Mouse (Mus musculus) intestine, embryonic 16.5 days (tissue): ENCODE data around the gene Siah1a. TPM values are rescaled to one million over a fixed set of nuclear protein-coding genes. Genes with fewer than 3 reads are reported as not detected.

ENCODE experiments used
- ATAC-seq: fragments of 200-750 bp; cut with Nextera tagmentation; 2 replicates; pipeline ENCODE4 v1.8.0; 2017; ENCODE audit warnings: moderate TSS enrichment, moderate library complexity
- H3K27ac ChIP-seq: fragments of 300-500 bp; sonication (generic); 2 replicates; pipeline ENCODE4 v1.5.1; 2014; ENCODE audit warnings: mild to moderate bottlenecking, low read length
- H3K27me3 ChIP-seq: fragments of 300-500 bp; sonication (generic); replicated peaks from 2 replicates; pipeline ENCODE4 v1.6.1; 2014; ENCODE audit warnings: low read length, control low read depth, mixed read lengths; ENCODE audit not compliant: control insufficient read depth, insufficient read depth
- H3K36me3 ChIP-seq: fragments of 300-500 bp; sonication (generic); 2 replicates; pipeline ENCODE4 v1.6.1; 2014; ENCODE audit warnings: low read length, control low read depth; ENCODE audit not compliant: control insufficient read depth, insufficient read depth
- H3K4me1 ChIP-seq: fragments of 300-500 bp; sonication (generic); 2 replicates; pipeline ENCODE4 v1.6.1; 2014; ENCODE audit warnings: low read length, control low read depth, mixed read lengths; ENCODE audit not compliant: control insufficient read depth, insufficient read depth
- H3K4me2 ChIP-seq: fragments of 300-500 bp; sonication (generic); 2 replicates; pipeline ENCODE4 v1.6.1; 2014; ENCODE audit warnings: low read depth, low read length, control low read depth
- H3K4me3 ChIP-seq: fragments of 300-500 bp; sonication (generic); 2 replicates; pipeline ENCODE4 v1.5.1; 2014; ENCODE audit warnings: mild to moderate bottlenecking, low read length
- H3K9ac ChIP-seq: fragments of 300-500 bp; sonication (generic); 2 replicates; pipeline ENCODE4 v1.6.1; 2014; ENCODE audit warnings: low read depth, low read length
- H3K9me3 ChIP-seq: fragments of 300-500 bp; sonication (generic); 2 replicates; pipeline ENCODE4 v1.6.1; 2016; ENCODE audit warnings: low read length, control low read depth; ENCODE audit not compliant: control insufficient read depth
- WGBS: fragments of 180-500 bp; shearing (Covaris S2); extraction: QIAGEN DNeasy Blood & Tissue Kit; methylation state at CpG from one replicate; pipeline ENCODE4 v1.1.7; 2014; 5-methylcytosine and 5-hydroxymethylcytosine counted together
- polyA plus RNA-seq: library from polyadenylated mRNA; unstranded; fragments of >200 nt; fragmentation: Nextera tagmentation; extraction: Ambion mirVana; gene quantifications from 2 replicates; pipeline ENCODE4 v1.2.1, GENCODE M21; 2015

Gene Siah1a
- polyA plus RNA-seq, 1 experiment from 2014 or later, result 16.3 TPM

DNA sequence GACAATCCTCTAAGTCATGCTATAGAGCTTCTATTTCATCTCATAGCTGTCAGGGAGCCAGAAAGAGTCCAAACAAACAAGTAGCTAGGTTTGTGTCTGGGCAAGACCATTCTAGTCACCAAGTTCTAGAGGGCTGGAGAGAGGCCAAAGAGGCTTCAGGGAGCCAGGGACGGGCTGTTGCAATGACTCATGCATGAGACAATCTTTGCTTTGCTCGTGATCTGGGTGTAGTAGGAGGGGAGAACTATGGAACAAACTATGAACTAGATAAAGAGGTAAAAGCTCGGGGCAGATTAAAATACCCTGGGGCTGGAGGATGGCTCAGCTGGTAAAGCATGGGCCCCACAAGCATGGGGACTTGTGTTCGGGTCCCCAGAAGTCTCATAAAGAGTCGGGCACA, 22.8 kb upstream of the Siah1a start:
- no peak overlapping the region for H3K27ac ChIP-seq
- H3K9me3 ChIP-seq, result no peaks in the 10 kb centered on the region
- H3K4me2 ChIP-seq, result no peak overlapping the region
- H3K36me3 ChIP-seq, result no peaks in the 10 kb centered on the region
- no peak overlapping the region for H3K4me3 ChIP-seq
- H3K9ac ChIP-seq, result no peak overlapping the region
- H3K27me3 ChIP-seq, result peaks cover under 1% of the 10 kb centered on the region; the same call in 1 of the 2 replicates
- peak; percentile 45 for ATAC-seq
- no peaks in the 10 kb centered on the region for H3K4me1 ChIP-seq
- WGBS, result 50% methylated on average over 5 of the region's 5 CpGs

DNA sequence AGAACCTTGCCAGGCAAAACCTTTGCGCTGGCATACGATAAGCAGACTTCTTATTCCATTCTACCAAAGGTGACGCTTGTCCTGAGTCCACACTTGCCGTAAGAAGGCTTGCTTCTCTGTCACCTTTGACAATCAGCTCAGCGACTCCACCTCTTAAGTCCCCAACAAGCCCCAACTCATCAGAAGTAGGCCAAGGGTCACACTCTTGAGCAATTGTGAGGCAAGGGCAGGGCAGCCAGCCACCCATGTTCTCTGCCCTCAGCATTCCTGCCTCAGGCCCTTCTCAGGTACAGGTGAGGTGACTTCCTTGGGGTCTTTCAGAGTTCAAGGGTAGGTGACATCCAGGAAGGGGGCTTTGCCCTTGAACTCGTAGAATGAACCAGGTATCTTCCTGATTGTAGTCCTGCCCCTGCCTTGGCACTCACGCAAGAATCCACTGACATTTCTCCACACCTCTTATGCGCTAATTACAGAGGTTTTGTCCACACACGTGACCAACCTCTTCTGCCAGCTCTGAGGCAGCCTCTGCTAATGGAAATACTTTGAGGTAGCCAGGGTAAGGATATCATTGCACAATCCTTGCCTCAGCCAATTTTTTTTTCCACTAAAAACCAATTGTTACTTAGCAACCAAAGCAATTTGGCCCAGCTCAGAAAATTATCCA, 20.9 kb upstream of the Siah1a start:
- Histone ChIP-seq H3K27ac (peak overlapping the region; percentile 48; the same call in 1 of the 2 replicates), H3K4me1 (no peaks in the 10 kb centered on the region), H3K4me2 (no peak overlapping the region), H3K27me3 (0 out of 2 replicates have a peak, but pooled peaks cover 3% of the 10 kb centered on the region), H3K9ac (no peak overlapping the region), H3K4me3 (no peak overlapping the region), H3K36me3 (no peaks in the 10 kb centered on the region), H3K9me3 (no peaks in the 10 kb centered on the region)
- 71% methylated on average over 9 of the region's 9 CpGs for WGBS
- ATAC-seq, result peak; percentile 86

DNA sequence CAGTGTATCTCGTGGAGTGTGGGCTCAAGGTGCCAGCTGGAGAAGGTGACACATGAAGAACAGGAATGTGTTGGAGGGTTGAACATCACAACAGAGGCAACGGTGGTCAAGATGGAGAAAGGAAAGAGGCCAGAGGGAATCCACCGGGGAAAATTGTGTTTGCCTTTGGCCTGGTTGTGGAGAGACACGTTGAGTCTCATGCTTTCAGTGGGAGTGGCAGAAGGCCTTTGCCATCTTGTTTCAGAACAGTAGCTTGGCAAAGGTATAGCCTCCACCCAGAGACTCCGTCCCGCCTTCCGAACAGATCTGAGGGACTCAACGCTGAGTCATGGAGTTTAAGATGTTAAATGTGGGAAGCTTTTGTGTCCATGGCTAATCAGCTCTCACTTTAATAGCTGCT, 19.9 kb upstream of the Siah1a start:
- Histone ChIP-seq H3K36me3 (no peaks in the 10 kb centered on the region), H3K9me3 (no peaks in the 10 kb centered on the region), H3K9ac (no peak overlapping the region), H3K4me3 (no peak overlapping the region), H3K4me1 (no peaks in the 10 kb centered on the region), H3K27me3 (0 out of 2 replicates have a peak, but pooled peaks cover 3% of the 10 kb centered on the region), H3K4me2 (no peak overlapping the region), H3K27ac (no peak overlapping the region)
- ATAC-seq, result no peak
- 89% methylated on average over 8 of the region's 8 CpGs for WGBS

DNA sequence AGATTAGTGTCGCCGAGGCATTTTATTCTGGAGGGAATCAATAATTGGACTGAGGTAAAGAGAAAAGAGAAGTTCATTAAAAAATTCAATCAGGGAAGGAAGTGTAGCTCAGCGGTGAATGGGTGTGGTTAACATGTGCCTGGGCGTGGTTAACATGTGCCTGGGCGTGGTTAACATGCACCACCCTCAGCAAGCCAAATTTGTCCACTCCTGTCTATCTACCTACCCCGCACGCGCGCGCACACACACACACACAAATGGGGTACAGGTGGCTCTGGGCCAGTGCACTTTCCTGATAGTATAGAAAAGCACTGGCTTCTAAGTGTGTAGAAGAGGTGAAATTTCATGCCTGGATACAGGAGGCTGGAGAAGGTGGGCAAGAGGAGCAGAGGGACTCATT, 19.4 kb upstream of the Siah1a start:
- Histone ChIP-seq H3K36me3 (no peaks in the 10 kb centered on the region), H3K9me3 (no peaks in the 10 kb centered on the region), H3K27me3 (0 out of 2 replicates have a peak, but pooled peaks cover 3% of the 10 kb centered on the region), H3K4me1 (no peaks in the 10 kb centered on the region), H3K27ac (no peak overlapping the region), H3K4me3 (no peak overlapping the region), H3K4me2 (no peak overlapping the region), H3K9ac (no peak overlapping the region)
- no peak for ATAC-seq
- WGBS, result 87% methylated on average over 10 of the region's 10 CpGs

DNA sequence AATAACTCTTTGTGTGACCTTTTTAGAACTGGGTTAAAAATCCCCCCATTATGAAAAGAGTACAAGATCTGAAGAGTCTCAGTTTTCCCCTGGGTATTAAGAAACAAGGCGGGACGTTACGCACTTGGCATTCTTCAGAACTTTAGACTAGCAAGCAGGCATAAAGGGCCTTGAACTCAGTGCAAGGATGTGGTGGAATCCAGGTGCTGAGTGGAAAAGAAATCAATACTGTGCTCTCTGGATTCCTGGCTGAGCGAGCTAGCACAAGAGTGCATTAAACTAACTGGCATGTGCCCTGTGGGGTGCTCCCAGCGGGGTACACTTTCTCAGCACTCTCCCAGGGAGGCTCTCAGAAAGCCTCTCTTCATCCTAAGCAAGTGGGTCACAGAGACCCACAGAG, 17.1 kb upstream of the Siah1a start:
- WGBS, result 65% methylated on average over 5 of the region's 5 CpGs
- Histone ChIP-seq H3K4me2 (no peak overlapping the region), H3K9ac (no peak overlapping the region), H3K9me3 (no peaks in the 10 kb centered on the region), H3K27ac (no peak overlapping the region), H3K27me3 (0 out of 2 replicates have a peak, but pooled peaks cover 3% of the 10 kb centered on the region), H3K4me3 (no peak overlapping the region), H3K36me3 (no peaks in the 10 kb centered on the region), H3K4me1 (peaks cover 7% of the 10 kb centered on the region)
- ATAC-seq, result no peak

DNA sequence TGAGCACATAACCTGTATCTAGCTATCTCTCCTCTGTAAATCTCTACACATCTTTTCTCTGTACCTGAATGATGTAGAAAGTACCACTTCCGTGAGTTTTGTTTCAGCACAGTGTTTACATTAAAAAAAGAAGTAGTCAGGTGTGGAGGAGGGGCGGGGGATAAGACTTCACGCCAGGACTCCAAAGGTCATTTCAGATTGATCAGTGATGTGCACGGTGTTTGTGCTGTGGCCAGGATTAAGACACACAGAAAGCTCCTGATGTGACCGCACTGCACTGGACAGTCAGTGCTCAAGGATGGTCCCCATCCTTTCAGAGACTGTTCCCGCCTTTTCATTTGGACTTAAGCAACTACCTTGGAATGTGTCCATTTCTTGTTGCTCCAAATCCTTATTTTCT, 15.0 kb upstream of the Siah1a start:
- no peak for ATAC-seq
- no peak overlapping the region for H3K4me3 ChIP-seq
- WGBS, result 51% methylated on average over 6 of the region's 6 CpGs
- H3K36me3 ChIP-seq, result no peaks in the 10 kb centered on the region
- H3K27me3 ChIP-seq, result 0 out of 2 replicates have a peak, but pooled peaks cover 3% of the 10 kb centered on the region
- no peaks in the 10 kb centered on the region for H3K9me3 ChIP-seq
- no peak overlapping the region for H3K27ac ChIP-seq
- H3K9ac ChIP-seq, result no peak overlapping the region
- H3K4me1 ChIP-seq, result peaks cover 7% of the 10 kb centered on the region
- H3K4me2 ChIP-seq, result no peak overlapping the region

DNA sequence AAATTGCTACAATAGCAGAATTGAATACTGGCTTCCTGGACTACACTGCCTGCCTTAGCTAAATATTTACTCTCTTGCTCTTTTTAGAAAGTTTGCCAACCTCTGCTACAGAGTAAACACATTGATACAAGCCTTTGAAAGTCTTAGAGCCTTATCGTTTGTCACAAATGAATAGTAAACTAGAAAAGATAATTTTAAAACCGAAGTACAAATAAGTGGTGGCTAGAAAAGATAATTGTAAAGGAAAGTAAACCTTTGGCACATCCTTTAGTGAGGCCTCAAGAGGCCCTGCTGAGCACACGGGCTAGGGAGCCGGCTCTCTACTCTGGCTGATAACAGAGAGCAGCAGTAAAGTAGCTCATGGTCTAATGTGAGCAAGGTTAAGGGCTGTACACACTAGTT, 13.4 kb upstream of the Siah1a start:
- Histone ChIP-seq H3K36me3 (no peaks in the 10 kb centered on the region), H3K9ac (no peak overlapping the region), H3K4me3 (no peak overlapping the region), H3K4me2 (no peak overlapping the region), H3K4me1 (peaks cover 7% of the 10 kb centered on the region), H3K27ac (peak overlapping the region; percentile 4), H3K9me3 (no peaks in the 10 kb centered on the region), H3K27me3 (0 out of 2 replicates have a peak, but pooled peaks cover 5% of the 10 kb centered on the region)
- WGBS, result 23% methylated on average over 4 of the region's 4 CpGs
- peak; percentile 95 for ATAC-seq

DNA sequence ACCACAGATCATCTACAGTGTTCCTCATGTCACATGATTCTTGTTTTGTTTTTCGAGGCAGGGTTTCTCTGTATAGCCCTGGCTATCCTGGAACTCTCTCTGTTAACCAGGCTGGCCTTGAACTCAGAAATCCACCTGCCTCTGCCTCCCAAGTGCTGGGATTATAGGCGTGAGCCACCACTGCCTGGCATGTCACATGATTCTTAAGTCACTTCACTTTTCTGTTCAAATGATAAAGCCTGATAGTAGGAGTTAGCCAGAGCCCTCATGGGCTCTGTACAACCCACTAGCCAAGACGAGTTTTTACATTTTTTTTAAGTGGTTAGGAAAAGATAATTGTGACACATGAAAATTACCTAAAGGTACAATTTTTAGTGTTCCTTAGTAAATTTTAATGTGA, 12.9 kb upstream of the Siah1a start:
- Histone ChIP-seq H3K9me3 (no peaks in the 10 kb centered on the region), H3K4me1 (peaks cover 7% of the 10 kb centered on the region), H3K4me2 (no peak overlapping the region), H3K9ac (no peak overlapping the region), H3K27me3 (0 out of 2 replicates have a peak, but pooled peaks cover 5% of the 10 kb centered on the region), H3K27ac (no peak overlapping the region), H3K36me3 (no peaks in the 10 kb centered on the region), H3K4me3 (no peak overlapping the region)
- WGBS, result 62% methylated on average over 3 of the region's 3 CpGs
- ATAC-seq, result peak; percentile 60

DNA sequence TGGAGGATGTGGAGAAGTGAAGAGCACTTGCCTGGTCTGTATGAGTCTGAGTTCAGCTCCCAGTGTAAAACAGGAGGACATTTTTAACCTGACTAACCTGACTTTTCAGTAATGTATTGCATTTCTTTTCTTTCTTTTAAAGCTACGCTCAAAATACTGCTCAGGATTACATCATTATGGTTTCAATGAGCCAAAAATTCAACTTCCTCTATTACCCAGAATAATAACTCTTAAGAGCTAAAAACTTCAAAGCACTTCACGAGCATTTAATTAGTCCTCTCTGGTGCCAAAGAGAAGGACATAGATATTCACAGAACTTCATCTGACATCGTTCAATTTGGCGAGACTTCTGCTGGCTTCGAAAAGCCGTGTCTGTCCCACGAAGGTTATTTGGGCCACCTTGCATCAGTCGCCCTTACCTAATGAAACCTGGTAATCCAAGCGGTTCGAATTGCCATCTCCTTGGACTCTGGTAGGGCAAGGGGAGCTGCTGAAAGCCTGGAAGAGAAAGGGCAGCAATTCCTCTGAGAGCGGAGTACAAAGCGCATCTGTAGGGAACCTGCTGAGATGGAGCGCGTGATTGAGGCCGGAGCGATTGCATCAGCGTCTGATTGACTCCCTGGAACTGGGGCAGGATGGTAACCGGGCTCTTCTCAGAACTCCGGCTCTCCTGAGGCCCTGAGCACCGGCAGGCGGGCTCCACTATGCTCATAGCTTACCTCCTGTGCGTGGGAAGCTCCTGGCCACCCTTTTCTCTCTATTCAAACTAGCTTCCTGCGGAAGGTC, 11.4 kb upstream of the Siah1a start:
- Histone ChIP-seq H3K9me3 (no peaks in the 10 kb centered on the region), H3K4me3 (no peak overlapping the region), H3K4me1 (peaks cover 7% of the 10 kb centered on the region), H3K27ac (no peak overlapping the region), H3K4me2 (0 out of 2 replicates have a peak overlapping the region, but pooled peaks have one; percentile 27), H3K36me3 (no peaks in the 10 kb centered on the region), H3K27me3 (peaks cover 2% of the 10 kb centered on the region; the same call in 1 of the 2 replicates), H3K9ac (no peak overlapping the region; the same call in 1 of the 2 replicates)
- 30% methylated on average over 23 of the region's 23 CpGs for WGBS
- ATAC-seq, result peak; percentile 26; the same call in 1 of the 2 replicates
